Mouse (Mus musculus) left cerebral cortex, postnatal 36 days (tissue): ENCODE measurements at regions not wholly inside any gene's neighbourhood (a gene's known extent, or its start where the extent isn't known, plus 50 kb on each side); places are given as distances from the start of the nearest gene placed in this dataset.
A peak's percentile ranks its signal among the peaks of the same experiment; 100 is the strongest.

Experiments
- DNase-seq, 2 experiments: peaks; one replicate each; pipeline ENCODE4 v3.0.0; 2021 to 2022; ENCODE audit warnings: low spot score in 2 of 2, mixed read lengths in 1 of 2
- intact Hi-C: fragments of 180-260 bp; cut with DNase I; formaldehyde crosslinking; loops from one replicate; pipeline ENCODE4 v1.15.1; 2025

GRCm38 (mm10) chr14:24767316-24767715 lies 280.4 kb downstream of the Rps24 start:
- intact Hi-C loops = no loop called here
- no peak for DNase-seq

DNA sequence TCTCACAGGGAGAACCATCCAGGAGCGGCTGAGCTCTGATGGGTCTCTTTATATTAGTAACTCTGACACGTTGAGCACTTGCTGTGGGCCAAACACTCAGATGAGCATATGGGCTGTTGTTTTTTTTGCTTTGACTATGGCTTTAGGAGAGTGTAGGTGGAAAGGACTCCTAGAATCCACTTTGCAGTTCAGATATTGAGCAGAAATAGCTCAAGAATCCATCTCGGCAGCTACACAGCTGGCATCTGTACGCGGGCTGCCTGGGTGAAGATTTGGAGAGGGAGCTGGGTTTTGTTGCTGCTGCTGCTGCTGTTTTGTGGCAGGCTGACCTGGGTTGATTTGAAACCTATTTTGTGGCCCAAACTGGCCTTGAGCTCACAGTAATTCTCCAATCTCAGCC lies 281.0 kb downstream of the Rps24 start:
- intact Hi-C loops = no loop called here
- peak in 1 of 2 experiments; percentile 56 for DNase-seq

DNA sequence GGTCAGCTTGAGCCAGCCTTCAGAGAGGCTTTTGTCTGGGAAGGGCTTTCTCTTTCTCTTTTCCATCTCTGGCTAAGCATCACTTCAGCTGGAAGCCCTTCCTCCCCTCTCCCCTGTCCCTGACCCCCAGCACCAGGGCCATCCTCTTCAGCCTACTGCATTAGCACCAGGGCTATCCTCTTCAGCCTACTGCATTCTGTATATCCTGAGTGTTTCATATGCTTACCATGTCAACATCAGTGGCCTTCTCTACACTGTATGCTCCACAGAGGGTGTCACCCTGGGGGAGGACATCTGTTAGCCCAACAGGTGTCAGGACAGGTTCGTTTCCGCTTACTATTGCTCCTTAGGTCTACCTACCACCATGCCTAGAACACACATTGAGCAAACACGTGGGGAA lies 282.5 kb downstream of the Rps24 start:
- DNase-seq = no peak
- intact Hi-C loops = no loop called here

GRCm38 (mm10) chr14:24770015-24770977 lies 283.4 kb downstream of the Rps24 start:
- intact Hi-C loops = loop anchor here (10.0 kb wide), 2 partner anchors 265 to 605 kb away; no protein-coding TSS in a partner anchor
- DNase-seq = no peak

DNA sequence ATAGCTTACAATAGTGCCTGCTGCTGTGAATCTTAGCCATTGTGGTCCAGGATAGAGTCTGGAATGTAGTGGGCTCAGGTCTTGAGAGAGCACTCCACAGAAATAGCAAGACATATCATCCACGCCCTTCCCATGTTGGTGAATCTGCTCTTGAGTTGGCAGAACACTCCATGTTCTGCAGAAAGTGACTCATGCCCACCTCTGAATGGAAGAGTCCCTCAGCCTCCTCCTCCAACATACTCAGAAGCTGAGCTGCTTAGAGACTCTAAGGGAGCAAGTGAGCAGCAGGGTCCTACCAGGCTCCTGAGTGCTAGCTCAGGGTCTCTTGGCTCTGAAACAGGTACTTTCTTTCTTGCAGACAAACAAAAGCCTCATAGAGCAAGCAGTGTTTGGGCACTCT lies 284.7 kb downstream of the Rps24 start:
- DNase-seq = peak in 1 of 2 experiments; percentile 50
- intact Hi-C loops = loop anchor here (10.0 kb wide), 2 partner anchors 267 to 603 kb away; no protein-coding TSS in a partner anchor

GRCm38 (mm10) chr14:24772129-24772528 lies 285.2 kb downstream of the Rps24 start:
- intact Hi-C loops = loop anchor here (10.0 kb wide), 2 partner anchors 267 to 603 kb away; no protein-coding TSS in a partner anchor
- no peak for DNase-seq

- intact Hi-C loops = loop anchor here (5.0 to 10.0 kb wide), 3 partner anchors 274 to 678 kb away; partner anchors contain the start of gene Zmiz1
These were observed 292.1 kb downstream of the Rps24 start for GRCm38 (mm10) chr14:24778748-24779630.

DNA sequence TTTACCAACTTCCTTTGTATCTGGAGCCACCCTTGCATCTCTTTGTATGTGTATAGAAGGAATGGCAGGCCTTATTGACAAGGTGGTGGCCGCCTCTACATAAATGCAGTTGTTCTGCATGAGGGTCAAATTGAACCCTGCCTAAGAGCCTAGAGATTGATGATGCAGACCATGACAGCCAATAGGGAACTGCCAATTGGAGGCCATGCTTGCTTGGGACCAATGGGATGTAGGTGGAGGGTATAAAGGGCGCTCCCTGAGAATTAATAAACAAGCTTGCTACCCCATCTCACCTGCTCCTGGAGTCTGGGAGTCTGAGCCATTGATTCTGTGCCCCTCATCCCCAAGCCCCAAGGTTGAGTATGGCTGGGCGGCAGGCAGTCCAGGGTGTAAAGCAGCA lies 294.7 kb downstream of the Rps24 start:
- no peak for DNase-seq
- intact Hi-C loops = loop anchor here (5.0 kb wide), 1 partner anchor 46 kb away; no protein-coding TSS in a partner anchor

More at GRCm38 (mm10) chr14:24778748-24779630, 292.1 kb downstream of the Rps24 start:
- peak; percentile 90 to 92 for DNase-seq

- peak; percentile 63 to 66 for DNase-seq
- intact Hi-C loops = loop anchor here (5.0 kb wide), 1 partner anchor 43 kb away; no protein-coding TSS in a partner anchor
These were observed 297.0 kb downstream of the Rps24 start for GRCm38 (mm10) chr14:24783889-24784288.

DNA sequence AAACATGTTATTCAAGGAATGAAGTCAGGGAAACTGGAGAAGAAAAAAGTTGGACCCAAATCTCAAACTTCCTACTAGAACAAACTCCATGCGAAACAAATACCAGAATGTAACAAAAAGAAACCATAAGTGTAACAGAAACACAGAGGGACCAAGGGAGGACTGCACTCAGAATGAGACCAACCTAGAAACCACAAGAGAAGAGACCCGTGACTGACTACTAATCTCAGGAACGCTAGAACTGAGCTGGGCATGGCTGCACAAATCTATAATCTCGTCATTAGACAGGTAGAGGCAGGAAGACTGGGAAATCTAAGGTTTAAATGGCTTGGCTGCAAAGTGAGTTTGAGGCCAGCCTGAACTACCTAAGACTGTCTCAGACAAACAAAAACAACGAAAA lies 298.5 kb downstream of the Rps24 start:
- no peak for DNase-seq
- intact Hi-C loops = no loop called here

- intact Hi-C loops = no loop called here
- no peak for DNase-seq
These were observed 306.7 kb downstream of the Rps24 start for GRCm38 (mm10) chr14:24793375-24794285.

DNA sequence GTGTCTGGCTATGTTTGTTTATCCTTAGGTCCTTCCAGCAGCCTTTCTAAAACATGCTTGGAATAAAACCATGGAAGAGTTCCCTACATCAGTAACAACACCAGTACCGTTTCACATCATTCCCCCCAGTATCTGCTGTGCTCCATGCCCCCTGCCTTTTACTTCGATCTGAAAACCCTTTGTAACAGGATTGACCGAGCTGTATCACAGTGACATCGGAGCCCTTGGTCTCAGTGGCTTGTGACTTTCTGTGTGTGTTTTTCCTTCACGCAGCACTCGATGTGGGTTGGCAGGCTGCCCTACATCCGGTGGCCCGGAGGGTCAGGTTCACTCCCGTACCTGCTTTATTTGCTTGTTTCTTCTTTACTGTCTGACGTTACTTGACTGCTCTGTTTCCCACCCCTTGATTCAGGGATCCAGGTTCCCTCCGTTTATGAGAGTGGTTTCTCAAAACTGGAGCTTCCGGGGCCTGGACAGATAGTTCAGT lies 307.5 kb downstream of the Rps24 start:
- no peak for DNase-seq
- intact Hi-C loops = no loop called here

- intact Hi-C loops = no loop called here
- DNase-seq = no peak
These were observed 310.6 kb downstream of the Rps24 start for GRCm38 (mm10) chr14:24797494-24797893.

DNA sequence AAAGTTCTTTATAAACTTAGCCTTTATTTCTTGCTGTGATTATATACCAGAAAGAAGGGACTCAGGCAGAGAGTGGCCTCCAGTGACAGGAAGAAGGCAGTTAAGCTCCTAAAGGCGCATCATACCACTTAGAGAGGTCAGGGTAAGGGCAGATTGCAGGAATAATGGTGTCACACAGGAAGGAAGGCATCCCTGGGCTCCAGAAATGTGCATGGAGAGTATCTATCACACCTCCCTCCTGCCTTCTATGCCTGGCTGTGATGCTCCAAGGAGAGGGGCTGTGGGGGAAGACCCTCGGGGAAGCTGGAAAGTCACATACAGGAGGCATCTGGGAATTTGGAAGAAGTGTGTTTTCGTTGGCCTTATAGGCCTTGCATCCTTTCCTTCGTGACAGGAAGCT lies 311.1 kb downstream of the Rps24 start:
- intact Hi-C loops = no loop called here
- no peak for DNase-seq

DNA sequence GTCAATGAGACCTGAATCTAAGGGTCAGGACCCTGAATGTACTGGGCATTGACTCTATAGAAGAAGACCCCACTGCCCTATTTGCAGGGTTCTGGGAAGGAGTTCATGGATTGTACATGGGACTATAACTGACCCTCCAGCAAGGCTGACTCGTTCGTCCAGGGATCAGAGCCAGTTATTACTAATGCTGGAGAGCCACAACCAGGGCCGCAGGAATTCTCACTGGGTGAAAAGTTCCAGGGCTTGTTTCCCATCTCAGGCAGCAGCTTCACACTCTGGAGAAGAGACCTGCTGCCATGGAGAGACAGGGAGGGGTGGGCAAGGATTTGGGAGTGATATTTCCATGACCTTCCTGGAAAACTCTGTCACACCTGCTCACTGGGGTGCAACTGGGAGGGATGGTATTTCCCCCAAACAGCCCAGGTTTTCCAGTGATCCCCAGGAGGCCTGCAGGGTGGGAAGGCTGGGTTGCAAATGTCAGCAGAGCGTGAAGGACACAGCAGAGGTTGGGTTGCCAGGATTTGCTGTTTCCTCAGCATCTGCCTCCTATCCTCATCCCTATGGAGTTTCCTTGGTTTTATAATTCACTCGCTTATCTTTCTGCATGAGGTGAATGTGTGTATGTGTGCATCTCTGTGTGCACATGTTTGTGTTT lies 316.2 kb downstream of the Rps24 start:
- no peak for DNase-seq
- intact Hi-C loops = no loop called here

- no peak for DNase-seq
These were observed 320.1 kb downstream of the Rps24 start for GRCm38 (mm10) chr14:24807061-24807460.

GRCm38 (mm10) chr14:24822876-24823567 lies 336.1 kb downstream of the Rps24 start:
- intact Hi-C loops = no loop called here
- DNase-seq = peak; percentile 59 to 75

More at GRCm38 (mm10) chr14:24807061-24807460, 320.1 kb downstream of the Rps24 start:
- intact Hi-C loops = no loop called here

DNA sequence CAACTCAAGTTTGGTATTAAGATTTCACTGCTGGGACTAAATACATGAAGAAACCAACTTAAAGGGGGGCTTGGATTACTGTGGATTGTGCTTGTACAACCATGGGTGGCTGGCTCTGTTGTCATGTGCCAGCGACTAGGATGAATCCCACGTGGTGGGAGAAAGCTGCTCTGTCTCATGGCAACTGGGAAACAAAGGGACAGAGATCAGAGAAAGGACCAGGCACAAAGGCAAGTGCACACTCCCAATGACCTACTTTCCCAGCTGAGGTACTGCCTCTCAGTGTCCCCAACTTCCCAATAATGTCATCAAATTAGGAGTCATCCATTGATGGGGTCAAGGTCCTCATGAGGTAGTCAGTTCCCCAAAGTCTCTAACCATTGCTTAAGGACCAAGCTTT lies 337.4 kb downstream of the Rps24 start:
- intact Hi-C loops = no loop called here
- DNase-seq = no peak
